Mouse (Mus musculus): ENCODE data around the gene Tekt2.

Tekt2 gene

GRCm38 (mm10) chr4:126325281-126325861 lies at the start of gene Tekt2:
Gene Tekt2 (minus strand): TSS chr4:126325688.
- DNase-seq (ENCODE audit: low read depth, low spot score) = no peak

GRCm38 (mm10) chr4:126371497-126371896 lies 46.0 kb upstream of the Tekt2 start:
- DNase-seq (ENCODE audit: low read depth, low spot score) = no peak

GRCm38 (mm10) chr4:126360069-126360468 lies 34.6 kb upstream of the Tekt2 start:
- no peak for DNase-seq (ENCODE audit: low read depth, low spot score)

GRCm38 (mm10) chr4:126343451-126343850 lies 18.0 kb upstream of the Tekt2 start:
- no peak for DNase-seq (ENCODE audit: low read depth, low spot score)

- DNase-seq (ENCODE audit: low read depth, low spot score) = no peak
These were observed 14.0 kb upstream of the Tekt2 start for GRCm38 (mm10) chr4:126339461-126339860.

- DNase-seq (ENCODE audit: low read depth, low spot score) = peak; percentile 39
These were observed 6.9 kb upstream of the Tekt2 start for GRCm38 (mm10) chr4:126332358-126332757.

GRCm38 (mm10) chr4:126331751-126332150 lies 6.3 kb upstream of the Tekt2 start:
- no peak for DNase-seq (ENCODE audit: low read depth, low spot score)

- no peak for DNase-seq (ENCODE audit: low read depth, low spot score)
These were observed 4.8 kb upstream of the Tekt2 start for GRCm38 (mm10) chr4:126330295-126330694.

- DNase-seq (ENCODE audit: low read depth, low spot score) = no peak
These were observed 548 bp upstream of the Tekt2 start for GRCm38 (mm10) chr4:126326036-126326435.

- DNase-seq (ENCODE audit: low read depth, low spot score) = no peak
These were observed 627 bp downstream of the Tekt2 start for GRCm38 (mm10) chr4:126324861-126325260.

- DNase-seq (ENCODE audit: low read depth, low spot score) = no peak
These were observed 2.8 kb downstream of the Tekt2 start for GRCm38 (mm10) chr4:126322646-126323045.

- no peak for DNase-seq (ENCODE audit: low read depth, low spot score)
These were observed 3.5 kb downstream of the Tekt2 start for GRCm38 (mm10) chr4:126321854-126322511.

GRCm38 (mm10) chr4:126321111-126321853 lies 4.2 kb downstream of the Tekt2 start, which contains the start of gene Adprhl2:
Gene Adprhl2 (minus strand): TSS chr4:126321703.
- peak; percentile 99 for DNase-seq (ENCODE audit: low read depth, low spot score)

- DNase-seq (ENCODE audit: low read depth, low spot score) = no peak
These were observed 5.7 kb downstream of the Tekt2 start for GRCm38 (mm10) chr4:126319806-126320205.

GRCm38 (mm10) chr4:126316443-126317040 lies 8.9 kb downstream of the Tekt2 start:
- DNase-seq (ENCODE audit: low read depth, low spot score) = no peak

GRCm38 (mm10) chr4:126315931-126316330 lies 9.6 kb downstream of the Tekt2 start:
- no peak for DNase-seq (ENCODE audit: low read depth, low spot score)

- DNase-seq (ENCODE audit: low read depth, low spot score) = no peak
These were observed 11.1 kb downstream of the Tekt2 start for GRCm38 (mm10) chr4:126314393-126314792.

GRCm38 (mm10) chr4:126313202-126313601 lies 12.3 kb downstream of the Tekt2 start:
- DNase-seq (ENCODE audit: low read depth, low spot score) = no peak

GRCm38 (mm10) chr4:126311566-126312200 lies 13.8 kb downstream of the Tekt2 start:
- no peak for DNase-seq (ENCODE audit: low read depth, low spot score)

GRCm38 (mm10) chr4:126310344-126310743 lies 15.1 kb downstream of the Tekt2 start:
- no peak for DNase-seq (ENCODE audit: low read depth, low spot score)

GRCm38 (mm10) chr4:126309922-126310309 lies 15.6 kb downstream of the Tekt2 start:
- DNase-seq (ENCODE audit: low read depth, low spot score) = peak; percentile 87
